Mouse (Mus musculus): Measurements from ENCODE around the gene Tnfaip2.

- TF ChIP-seq POLR2A (IDR thresholded peaks at IDR 0.05; ENCODE audit: low read depth, low read length): no peak
- no peak for TF ChIP-seq CTCF (IDR thresholded peaks at IDR 0.05; ENCODE audit: extremely low read depth, insufficient read length, insufficient replicate concordance, low read depth, low read length)
Measured at GRCm38 (mm10) chr12:111474384-111474783, 32.1 kb downstream of the Tnfaip2 start.

All from small intestine, adult 2 months (tissue).